Mouse (Mus musculus) heart, postnatal 0 days (tissue): ENCODE measurements around the gene Saal1.

Experiments
- CTCF ChIP-seq: IDR thresholded peaks from 2 replicates; pipeline ENCODE4 v1.5.1; 2016; ENCODE audit warnings: antibody characterized with exemption, control low read depth, low read depth
- EP300 ChIP-seq: IDR thresholded peaks from 2 replicates; pipeline ENCODE4 v1.6.1; 2016; ENCODE audit warnings: antibody characterized with exemption, low read depth

- TF ChIP-seq EP300 (no peak), CTCF (no peak)
These were observed 58.2 kb downstream of the Saal1 start for GRCm38 (mm10) chr7:46652279-46652678.
